ENCODE assay signal across 9 mouse cellular contexts in genomic region chr7:44428171-44428950, GRCm38 (mm10). TPM values are rescaled to one million over a fixed set of nuclear protein-coding genes. Genes with fewer than 3 reads are reported as not detected.
DNase-seq lines count a peak whose midpoint lies in the region; ATAC-seq lines count a peak whose summit lies in the region.
"Had no signal": no experiment of that assay in that cellular context is flagged by ENCODE, and none has a peak within 500 bp of the region (broad histone marks: within the 10 kb centered on the region; RNA-seq: fewer than 3 reads in every experiment).

No protein-coding gene starts in this region.

- no peak for DNase-seq in liver
- DNase-seq in embryo, embryonic 10 days (ENCODE audit: low spot score), result peak; percentile 63
- DNase-seq in hindbrain, embryonic 14.5 days (ENCODE audit: low spot score), result peak; percentile 79
- peak; percentile 86 for DNase-seq in neural tube, embryonic 11.5 days (ENCODE audit: low spot score)
- DNase-seq in spleen, adult 18-20 months, result no peak
- DNase-seq in adrenal gland, adult (ENCODE audit: inconsistent age in 2 of 2, low spot score in 1 of 2), result no peak
- DNase-seq in c-Kit-positive CD71-positive TER-119-positive erythroid progenitor cells, embryonic 14.5 days (ENCODE audit: low spot score), result no peak

- no peaks in the 10 kb centered on the region for H3K9me3 ChIP-seq in liver, embryonic 12.5 days (replicated peaks)
- no peaks in the 10 kb centered on the region for H3K9me3 ChIP-seq in hindbrain, embryonic 14.5 days (ENCODE audit: control insufficient read depth, low read length)
- no peaks in the 10 kb centered on the region for H3K9me3 ChIP-seq in neural tube, embryonic 11.5 days (ENCODE audit: control insufficient read depth, low read length)

- H3K27ac ChIP-seq in liver, embryonic 12.5 days, result no peak overlapping the region
- H3K27ac ChIP-seq in hindbrain, embryonic 14.5 days, result peak overlapping the region; percentile 100
- H3K27ac ChIP-seq in neural tube, embryonic 11.5 days (ENCODE audit: low read depth, low read length), result peak overlapping the region; percentile 97

- 5% methylated on average over 16 of the region's 38 CpGs for WGBS in liver, embryonic 12.5 days (ENCODE audit: insufficient replicate concordance)
- WGBS in hindbrain, embryonic 14.5 days, result 2% methylated on average over 17 of the region's 38 CpGs
- WGBS in neural tube, embryonic 11.5 days, result 1% methylated on average over 17 of the region's 38 CpGs

- H3K36me3 ChIP-seq in liver, embryonic 12.5 days, result no peaks in the 10 kb centered on the region
- H3K36me3 ChIP-seq in hindbrain, embryonic 14.5 days (replicated peaks; ENCODE audit: control insufficient read depth, insufficient read depth), result no peaks in the 10 kb centered on the region
- H3K36me3 ChIP-seq in neural tube, embryonic 11.5 days (ENCODE audit: control insufficient read depth, insufficient read depth, low read length), result no peaks in the 10 kb centered on the region

- peak overlapping the region; percentile 56 for H3K4me2 ChIP-seq in liver, embryonic 12.5 days
- H3K4me2 ChIP-seq in hindbrain, embryonic 14.5 days (replicated peaks), result peak overlapping the region; percentile 86
- peak overlapping the region; percentile 71 for H3K4me2 ChIP-seq in neural tube, embryonic 11.5 days (ENCODE audit: low read depth)

- H3K4me3 ChIP-seq in liver, embryonic 12.5 days, result peak overlapping the region; percentile 38; the same call in 1 of the 2 replicates
- H3K4me3 ChIP-seq in hindbrain, embryonic 14.5 days (replicated peaks; ENCODE audit: low read length), result peak overlapping the region; percentile 87
- peak overlapping the region; percentile 71 for H3K4me3 ChIP-seq in neural tube, embryonic 11.5 days (ENCODE audit: low read depth, low read length)

- H3K27me3 ChIP-seq in liver, embryonic 12.5 days (replicated peaks), result peaks cover 88% of the 10 kb centered on the region
- no peaks in the 10 kb centered on the region for H3K27me3 ChIP-seq in hindbrain, embryonic 14.5 days (ENCODE audit: control insufficient read depth, insufficient read depth, low read length)
- H3K27me3 ChIP-seq in neural tube, embryonic 11.5 days (ENCODE audit: control insufficient read depth, insufficient read depth, low read length), result peaks cover 10% of the 10 kb centered on the region; the same call in 1 of the 2 replicates

- no peak overlapping the region for H3K9ac ChIP-seq in liver, embryonic 12.5 days
- peak overlapping the region; percentile 100 for H3K9ac ChIP-seq in hindbrain, embryonic 14.5 days
- peak overlapping the region; percentile 85 for H3K9ac ChIP-seq in neural tube, embryonic 11.5 days (ENCODE audit: low read length)

- peaks cover 18% of the 10 kb centered on the region for H3K4me1 ChIP-seq in liver, embryonic 12.5 days
- peaks cover 39% of the 10 kb centered on the region for H3K4me1 ChIP-seq in hindbrain, embryonic 14.5 days (replicated peaks; ENCODE audit: control insufficient read depth, insufficient read depth, low read length)
- peaks cover 5% of the 10 kb centered on the region for H3K4me1 ChIP-seq in neural tube, embryonic 11.5 days (ENCODE audit: control insufficient read depth, insufficient read depth, low read length)

- ATAC-seq in liver, embryonic 12.5 days, result no peak
- peak; percentile 46 for ATAC-seq in hindbrain, embryonic 14.5 days (ENCODE audit: low FRiP score)
- peak; percentile 52; the same call in 1 of the 2 replicates for ATAC-seq in neural tube, embryonic 11.5 days (ENCODE audit: insufficient read depth, low FRiP score, low TSS enrichment)

RNA-seq across cellular contexts. Expression of gene Lrrc4b, which starts 0.5 kb away (rescaled TPM):
- polyA plus RNA-seq in liver, embryonic 12.5 days (2016; fragmentation: Nextera tagmentation; extraction: Ambion mirVana), result 0.07 TPM in 1 of 2 replicates, not detected in the other
- 26.4 and 26.5 TPM in 2 replicates for polyA plus RNA-seq in hindbrain, embryonic 14.5 days (2014; fragmentation: Nextera tagmentation; extraction: Ambion mirVana)
- 7.4 and 8.0 TPM in 2 replicates for polyA plus RNA-seq in neural tube, embryonic 11.5 days (2014; fragmentation: Nextera tagmentation; extraction: Ambion mirVana)
- polyA plus RNA-seq: liver, embryonic 16.5 days had no signal

RNA-seq across cellular contexts. Expression of gene Aspdh, which starts 36.8 kb away (rescaled TPM):
- 5.5 and 6.4 TPM in 2 replicates for polyA plus RNA-seq in liver, embryonic 12.5 days (2016; fragmentation: Nextera tagmentation; extraction: Ambion mirVana)
- polyA plus RNA-seq in hindbrain, embryonic 14.5 days (2014; fragmentation: Nextera tagmentation; extraction: Ambion mirVana), result 3.4 and 5.1 TPM in 2 replicates
- polyA plus RNA-seq in neural tube, embryonic 11.5 days (2014; fragmentation: Nextera tagmentation; extraction: Ambion mirVana), result 1.2 and 1.6 TPM in 2 replicates

RNA-seq across cellular contexts. Expression of gene Josd2, which starts 39.4 kb away (rescaled TPM):
- 189 and 194 TPM in 2 replicates for polyA plus RNA-seq in liver, embryonic 12.5 days (2016; fragmentation: Nextera tagmentation; extraction: Ambion mirVana)
- polyA plus RNA-seq in hindbrain, embryonic 14.5 days (2014; fragmentation: Nextera tagmentation; extraction: Ambion mirVana), result 26.9 and 33.4 TPM in 2 replicates
- 60.0 and 66.2 TPM in 2 replicates for polyA plus RNA-seq in neural tube, embryonic 11.5 days (2014; fragmentation: Nextera tagmentation; extraction: Ambion mirVana)

RNA-seq across cellular contexts. Expression of gene 1700008O03Rik, which starts 42.7 kb away (rescaled TPM):
- polyA plus RNA-seq in liver, embryonic 12.5 days (2016; fragmentation: Nextera tagmentation; extraction: Ambion mirVana), result 0.38 TPM in 1 of 2 replicates, not detected in the other
- polyA plus RNA-seq in hindbrain, embryonic 14.5 days (2014; fragmentation: Nextera tagmentation; extraction: Ambion mirVana), result 2.1 and 2.8 TPM in 2 replicates
- polyA plus RNA-seq in neural tube, embryonic 11.5 days (2014; fragmentation: Nextera tagmentation; extraction: Ambion mirVana), result 1.0 and 1.1 TPM in 2 replicates

RNA-seq across cellular contexts. Expression of gene Syt3, which starts 44.5 kb away (rescaled TPM):
- 0.05 and 0.11 TPM in 2 replicates for polyA plus RNA-seq in liver, embryonic 12.5 days (2016; fragmentation: Nextera tagmentation; extraction: Ambion mirVana)
- 61.8 and 70.8 TPM in 2 replicates for polyA plus RNA-seq in hindbrain, embryonic 14.5 days (2014; fragmentation: Nextera tagmentation; extraction: Ambion mirVana)
- 2.9 and 3.7 TPM in 2 replicates for polyA plus RNA-seq in neural tube, embryonic 11.5 days (2014; fragmentation: Nextera tagmentation; extraction: Ambion mirVana)
- polyA plus RNA-seq: liver, embryonic 16.5 days had no signal

Comparison
In these comparisons a context has a peak if more than half of its experiments do, and no peak if none do; other contexts are left out.
1. DNase-seq: peak in embryo, embryonic 10 days (single experiment), hindbrain, embryonic 14.5 days (single experiment) and neural tube, embryonic 11.5 days (single experiment); none in liver (single experiment), spleen, adult 18-20 months (0 of 2), adrenal gland, adult (0 of 2) and c-Kit-positive CD71-positive TER-119-positive erythroid progenitor cells, embryonic 14.5 days (single experiment).
2. Peak in every context shown above with its lines, with median percentiles within 50 percentile points of each other: H3K4me2 ChIP-seq and H3K4me3 ChIP-seq.